In the genomic region with DNA sequence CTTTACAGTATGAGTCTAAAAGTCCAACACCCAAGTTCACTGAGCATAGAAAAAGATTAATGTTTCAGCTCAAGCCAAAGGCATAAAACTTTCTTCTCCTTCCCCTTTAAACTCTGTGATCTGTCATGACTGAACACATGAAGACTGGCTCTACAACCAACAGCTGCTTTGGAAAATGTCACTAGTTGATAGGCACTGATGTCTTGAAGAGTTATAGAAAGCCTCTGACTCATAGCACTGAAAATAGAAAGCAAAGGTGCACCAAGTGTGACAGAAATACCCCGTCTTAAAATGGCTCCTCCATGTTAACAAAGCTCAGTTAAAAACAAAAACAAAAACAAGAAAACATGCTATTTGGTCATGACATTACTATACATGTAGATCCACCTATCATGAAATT, we compare ENCODE assay signal across 35 mouse cellular contexts. TPM values are rescaled to one million over a fixed set of nuclear protein-coding genes. Genes with fewer than 3 reads are reported as not detected.
DNase-seq lines count a peak whose midpoint lies in the region; ATAC-seq and TF ChIP-seq lines count a peak whose summit lies in the region.
"Had no signal": no experiment of that assay in that cellular context is flagged by ENCODE, and none has a peak within 500 bp of the region (broad histone marks: within the 10 kb centered on the region; RNA-seq: fewer than 3 reads in every experiment).

No protein-coding gene starts in this region.

- H3K27ac ChIP-seq in heart, embryonic 10.5 days: peak overlapping the region; percentile 16; the same call in 1 of the 2 replicates
- no peak overlapping the region for H3K27ac ChIP-seq in kidney, postnatal 0 days
- H3K27ac ChIP-seq in intestine, embryonic 15.5 days: no peak overlapping the region
- H3K27ac ChIP-seq: embryonic facial prominence, embryonic 13.5 days; forebrain, embryonic 10.5 days; hindbrain, embryonic 12.5 days; hindbrain, postnatal 0 days; liver, embryonic 12.5 days; midbrain, embryonic 12.5 days had no signal

- no peaks in the 10 kb centered on the region for H3K27me3 ChIP-seq in heart, embryonic 10.5 days (ENCODE audit: insufficient read depth, poor library complexity, severe bottlenecking)
- no peaks in the 10 kb centered on the region for H3K27me3 ChIP-seq in kidney, postnatal 0 days (ENCODE audit: insufficient read depth, low read length)
- no peaks in the 10 kb centered on the region for H3K27me3 ChIP-seq in intestine, embryonic 15.5 days (replicated peaks)
- H3K27me3 ChIP-seq: embryonic facial prominence, embryonic 13.5 days; hindbrain, embryonic 12.5 days; liver, embryonic 12.5 days; megakaryocyte, embryonic 14.5 days; midbrain, embryonic 12.5 days had no signal

- peak; percentile 22 for DNase-seq in gastrocnemius, adult 18-20 months (ENCODE audit: low spot score)
- no peak for DNase-seq in gastrocnemius, adult 8-10 months (ENCODE audit: low spot score in 2 of 2)
- DNase-seq in heart, embryonic 10.5 days (ENCODE audit: low spot score): no peak
- DNase-seq in heart, postnatal 4 days: no peak
- DNase-seq in kidney, postnatal 0 days (ENCODE audit: low spot score): peak; percentile 50
- no peak for DNase-seq in kidney, adult 11 months
- DNase-seq in adipocyte (ENCODE audit: low spot score): no peak
- DNase-seq: adrenal gland, postnatal 25 days; cerebellum, adult 11-12 months; cerebellum, postnatal 10 days; gastrocnemius, postnatal 14 days; layer of hippocampus, postnatal 36 days; left cerebral cortex, postnatal 4 days; liver, postnatal 0 days; lung, postnatal 4 days had no signal

- H3K9me3 ChIP-seq in heart, embryonic 10.5 days: no peaks in the 10 kb centered on the region
- H3K9me3 ChIP-seq in kidney, postnatal 0 days (replicated peaks; ENCODE audit: low read length): no peaks in the 10 kb centered on the region
- H3K9me3 ChIP-seq in intestine, embryonic 15.5 days: no peaks in the 10 kb centered on the region
- H3K9me3 ChIP-seq: embryonic facial prominence, embryonic 13.5 days; forebrain, embryonic 10.5 days; hindbrain, embryonic 12.5 days; liver, embryonic 12.5 days; megakaryocyte, embryonic 14.5 days; midbrain, embryonic 12.5 days had no signal

- WGBS in heart, embryonic 10.5 days: 38% methylated on average over 1 of the region's 1 CpGs
- WGBS in kidney, postnatal 0 days: 54% methylated on average over 1 of the region's 1 CpGs
- 83% methylated on average over 1 of the region's 1 CpGs for WGBS in intestine, embryonic 15.5 days

- no peak for TF ChIP-seq CTCF in kidney, postnatal 0 days (IDR thresholded peaks at IDR 0.05; ENCODE audit: low read depth)

- H3K4me3 ChIP-seq in heart, embryonic 10.5 days: no peak overlapping the region
- no peak overlapping the region for H3K4me3 ChIP-seq in kidney, postnatal 0 days (replicated peaks; ENCODE audit: low read depth, low read length)
- no peak overlapping the region for H3K4me3 ChIP-seq in intestine, embryonic 15.5 days (replicated peaks)
- H3K4me3 ChIP-seq: embryonic facial prominence, embryonic 13.5 days; forebrain, embryonic 10.5 days; hindbrain, embryonic 12.5 days; liver, embryonic 12.5 days; megakaryocyte, embryonic 14.5 days; midbrain, embryonic 12.5 days had no signal

- H3K4me1 ChIP-seq in heart, embryonic 10.5 days: no peaks in the 10 kb centered on the region
- no peaks in the 10 kb centered on the region for H3K4me1 ChIP-seq in kidney, postnatal 0 days (replicated peaks; ENCODE audit: insufficient read depth, low read length)
- H3K4me1 ChIP-seq in intestine, embryonic 15.5 days (replicated peaks): no peaks in the 10 kb centered on the region
- H3K4me1 ChIP-seq: embryonic facial prominence, embryonic 13.5 days; forebrain, embryonic 10.5 days; hindbrain, embryonic 12.5 days; liver, embryonic 12.5 days; megakaryocyte, embryonic 14.5 days; midbrain, embryonic 12.5 days had no signal

- no peak for ATAC-seq in kidney, postnatal 0 days (replicated peaks; ENCODE audit: low FRiP score, low read depth)
- no peak for ATAC-seq in intestine, embryonic 15.5 days
- ATAC-seq: forebrain, embryonic 16.5 days; hindbrain, postnatal 0 days; intestine, embryonic 16.5 days; liver, embryonic 12.5 days; liver, postnatal 0 days; Patski had no signal

- no peak overlapping the region for H3K4me2 ChIP-seq in kidney, postnatal 0 days (ENCODE audit: low read length)
- no peak overlapping the region for H3K4me2 ChIP-seq in intestine, embryonic 15.5 days (replicated peaks)
- H3K4me2 ChIP-seq: embryonic facial prominence, embryonic 13.5 days; hindbrain, embryonic 12.5 days; liver, embryonic 12.5 days; midbrain, embryonic 12.5 days had no signal

- H3K36me3 ChIP-seq in heart, embryonic 10.5 days: no peaks in the 10 kb centered on the region
- H3K36me3 ChIP-seq in kidney, postnatal 0 days (ENCODE audit: insufficient read depth, low read length): no peaks in the 10 kb centered on the region
- H3K36me3 ChIP-seq in intestine, embryonic 15.5 days: no peaks in the 10 kb centered on the region
- H3K36me3 ChIP-seq: embryonic facial prominence, embryonic 13.5 days; forebrain, embryonic 10.5 days; hindbrain, embryonic 12.5 days; liver, embryonic 12.5 days; midbrain, embryonic 12.5 days had no signal

- no peak overlapping the region for H3K9ac ChIP-seq in kidney, postnatal 0 days (ENCODE audit: low read depth, low read length)
- no peak overlapping the region for H3K9ac ChIP-seq in intestine, embryonic 15.5 days
- H3K9ac ChIP-seq: embryonic facial prominence, embryonic 13.5 days; hindbrain, embryonic 12.5 days; liver, embryonic 12.5 days; liver, postnatal 0 days; midbrain, embryonic 12.5 days had no signal

RNA-seq across cellular contexts. Expression of gene Gnat3, which starts 5.9 kb away (rescaled TPM):
- not detected for total RNA-seq in gastrocnemius, adult 18-20 months (2021)
- total RNA-seq in gastrocnemius, adult 8-10 months (2022): under 1 TPM in 1 of 4 experiments, not detected in 3; 0.20 TPM
- not detected in 2 replicates for polyA plus RNA-seq in heart, embryonic 10.5 days (2016; fragmentation: Nextera tagmentation; extraction: Ambion mirVana)
- total RNA-seq in heart, postnatal 4 days (2021): not detected
- not detected in 2 replicates for polyA plus RNA-seq in kidney, postnatal 0 days (2015; fragmentation: Nextera tagmentation; extraction: Ambion mirVana)
- polyA plus RNA-seq in intestine, embryonic 15.5 days (2015; fragmentation: Nextera tagmentation; extraction: Ambion mirVana): not detected in 2 replicates
- total RNA-seq: adrenal gland, postnatal 25 days; common myeloid progenitor, adult 5-6 weeks; hindbrain, postnatal 0 days; layer of hippocampus, postnatal 36 days; left cerebral cortex, postnatal 4 days; MEL had no signal
- polyA plus RNA-seq: embryonic facial prominence, embryonic 13.5 days; forebrain, embryonic 10.5 days; forebrain, embryonic 16.5 days; hindbrain, postnatal 0 days; intestine, embryonic 16.5 days; kidney, embryonic 16.5 days; limb, embryonic 14.5 days; liver, embryonic 12.5 days; liver, postnatal 0 days; lung, embryonic 16.5 days; neural tube, embryonic 14.5 days; Patski; small intestine, adult 2 months; stomach, embryonic 14.5 days; testis, adult 2 months had no signal

Comparison
In these comparisons a context has a peak if more than half of its experiments do, and no peak if none do; other contexts are left out.
1. DNase-seq: peak in gastrocnemius, adult 18-20 months (single experiment) and kidney, postnatal 0 days (single experiment); none in gastrocnemius, adult 8-10 months (0 of 2), heart, embryonic 10.5 days (single experiment), heart, postnatal 4 days (single experiment), kidney, adult 11 months (single experiment) and adipocyte (single experiment).